Mouse (Mus musculus) small intestine, adult 2 months (tissue): Measurements from ENCODE around the gene Sh3gl2.

Source experiments
- CTCF ChIP-seq: fragments of 200-500 bp; IDR thresholded peaks from 2 replicates; pipeline ENCODE4 v1.5.1; 2012; ENCODE audit warnings: low read depth, mild to moderate bottlenecking, control low read depth, inconsistent platforms, low read length, moderate library complexity, mixed read lengths; ENCODE audit not compliant: insufficient replicate concordance, insufficient read length; ENCODE audit errors: extremely low read depth
- POLR2A ChIP-seq: fragments of 200-500 bp; IDR thresholded peaks from 2 replicates; pipeline ENCODE4 v1.6.1; 2012; ENCODE audit warnings: low read depth, mild to moderate bottlenecking, control low read depth, inconsistent platforms, low read length, moderate library complexity

DNA sequence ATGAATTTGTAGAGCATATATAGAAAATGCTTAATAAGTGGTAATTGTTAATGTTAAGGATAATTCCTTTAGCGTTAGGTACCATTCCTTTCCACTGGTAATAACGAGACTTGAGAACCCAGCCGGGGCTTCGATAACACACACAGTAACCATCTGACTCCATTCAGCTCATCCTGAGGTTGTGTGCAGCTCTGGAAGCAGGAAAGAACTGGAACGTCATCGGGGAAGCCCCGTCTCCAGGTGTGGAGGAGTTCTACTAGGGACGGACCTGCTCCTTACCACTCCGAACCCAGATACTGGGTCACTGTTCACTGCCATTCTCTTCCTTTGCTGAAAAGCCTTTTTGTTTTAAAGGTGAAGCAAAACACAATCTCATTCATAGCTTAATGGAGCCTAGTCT lies 2.6 kb downstream of the Sh3gl2 start:
- TF ChIP-seq CTCF (no peak), POLR2A (no peak)
